Mouse (Mus musculus): ENCODE data around the gene Shc1.

Gene Shc1

DNA sequence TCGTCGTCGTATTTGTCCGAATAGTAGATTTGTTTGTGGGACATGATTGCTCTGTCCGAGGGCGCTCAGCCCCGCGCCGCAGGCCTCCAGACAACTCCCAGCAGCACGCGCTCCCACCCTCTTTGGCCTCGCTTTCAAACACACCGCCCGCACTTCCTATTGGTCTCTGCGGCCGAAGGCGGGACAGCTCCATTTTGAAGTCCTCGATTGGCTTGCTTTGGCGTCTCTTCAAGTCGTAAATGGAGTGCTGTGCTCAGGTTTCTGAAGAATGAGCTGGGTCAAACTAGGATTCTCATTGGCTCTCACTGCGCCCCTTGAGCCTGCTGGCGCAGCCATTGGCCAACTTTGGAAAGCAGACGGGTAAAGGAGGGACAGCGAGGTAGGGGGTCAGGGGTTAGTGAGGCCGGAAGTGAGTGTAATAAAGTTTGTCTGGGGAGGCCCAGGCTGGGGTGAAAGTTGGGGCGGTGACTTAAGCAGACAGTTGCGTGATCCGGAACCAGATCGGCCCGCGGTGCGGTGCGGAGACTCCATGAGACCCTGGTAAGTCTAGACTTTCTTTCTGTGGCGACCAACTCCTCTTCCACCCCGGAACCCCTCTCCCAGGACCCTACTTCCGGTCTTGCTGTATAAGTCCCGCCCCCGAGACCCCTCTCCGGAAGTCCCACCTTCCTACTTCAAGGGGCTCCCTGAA is at the start of gene Shc1, which contains the start of gene Cks1b:
Gene Shc1, plus strand, starts transcription at position 274 of the 691 bp plus-strand sequence.
Gene Cks1b, minus strand, starts transcription at position 214 of the 691 bp plus-strand sequence.
- DNase-seq (ENCODE audit: low spot score in 2 of 2): peak; percentile 90 to 97

DNA sequence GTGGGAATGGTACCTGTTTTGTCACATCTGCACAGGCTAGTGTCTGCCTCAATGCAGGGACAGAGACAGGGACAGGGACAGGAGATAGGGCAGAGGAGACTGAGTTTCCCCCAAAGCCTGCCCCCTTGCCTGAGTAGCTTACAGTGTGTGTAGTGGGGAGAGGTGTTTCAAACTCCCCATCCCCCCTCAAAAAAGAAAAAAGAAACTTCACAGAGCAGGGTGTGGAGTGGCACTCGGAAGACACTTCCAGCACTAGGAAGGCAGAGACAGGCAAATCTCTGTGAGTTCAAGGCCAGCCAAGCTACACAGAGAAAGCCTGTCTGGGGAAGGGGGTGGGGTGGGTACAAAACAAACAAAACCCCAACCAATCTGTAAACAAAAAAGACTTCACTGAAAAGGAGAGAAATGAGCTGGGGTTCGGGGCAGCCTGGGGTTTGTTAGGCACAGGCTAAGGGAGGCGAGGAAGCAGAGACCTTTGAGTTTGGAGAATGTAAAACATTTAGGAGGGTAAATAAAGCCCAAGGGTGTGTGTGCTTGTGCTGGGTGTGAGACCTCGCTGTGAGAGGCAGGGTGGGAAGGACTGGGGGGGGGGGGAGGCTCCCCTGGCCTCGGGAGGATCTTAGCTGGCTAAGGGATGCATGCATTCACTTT is 44.5 kb upstream of the Shc1 start:
- DNase-seq (ENCODE audit: low spot score in 2 of 2): no peak

DNA sequence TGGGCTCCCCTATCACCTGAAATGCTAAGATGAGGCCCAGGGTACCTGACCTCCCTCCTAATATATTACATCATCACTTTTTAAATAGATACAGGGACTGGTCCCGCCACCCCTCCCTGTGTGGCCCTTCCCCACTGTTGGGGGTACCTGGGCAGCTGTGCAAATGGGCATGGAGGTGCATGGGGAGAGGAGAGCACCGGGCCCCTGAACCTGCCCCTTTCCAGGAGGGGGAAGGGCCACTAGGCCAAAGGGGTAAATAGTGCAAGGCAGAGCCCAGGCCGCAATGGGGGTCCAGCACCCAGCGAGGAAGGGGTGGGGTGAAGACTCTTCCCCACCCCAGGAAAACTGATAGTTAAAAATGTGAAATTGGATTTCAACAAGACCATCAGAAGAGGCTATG is 40.4 kb upstream of the Shc1 start:
- DNase-seq (ENCODE audit: low spot score in 2 of 2): no peak

DNA sequence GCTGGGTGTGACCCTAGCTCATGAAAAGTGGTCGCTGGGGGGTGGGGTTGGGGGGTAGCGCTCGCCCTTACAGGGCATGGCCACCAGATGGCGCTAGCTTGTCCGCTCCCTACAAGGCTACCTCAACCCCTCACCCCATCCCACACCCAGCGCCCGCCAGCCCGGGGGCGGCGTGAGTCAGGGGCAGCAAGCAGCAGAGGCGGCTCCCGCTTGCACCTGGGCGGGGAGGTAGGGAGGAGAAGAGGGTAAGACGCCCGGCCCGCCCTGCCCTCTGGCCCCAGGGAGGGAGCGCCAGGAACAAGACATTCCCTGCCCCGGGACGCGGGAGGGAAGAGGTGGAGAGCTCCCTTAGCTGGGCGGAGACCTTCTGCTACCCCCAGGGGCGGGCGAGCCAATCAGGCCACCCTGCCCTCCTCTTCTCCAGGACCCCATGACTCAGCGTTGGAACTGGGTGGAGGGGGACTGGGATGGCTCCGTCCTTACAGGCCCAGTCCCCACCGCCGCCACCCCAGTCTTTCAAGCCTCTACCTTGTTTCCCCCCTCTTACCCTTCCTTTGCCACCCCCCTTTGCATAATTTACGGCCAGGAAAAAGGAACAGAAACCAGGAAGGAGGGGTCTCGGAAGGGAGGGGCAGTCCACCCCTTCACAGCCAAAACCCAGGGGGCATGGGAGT is 39.7 kb upstream of the Shc1 start:
- DNase-seq (ENCODE audit: low spot score in 2 of 2): peak; percentile 59 to 76

DNA sequence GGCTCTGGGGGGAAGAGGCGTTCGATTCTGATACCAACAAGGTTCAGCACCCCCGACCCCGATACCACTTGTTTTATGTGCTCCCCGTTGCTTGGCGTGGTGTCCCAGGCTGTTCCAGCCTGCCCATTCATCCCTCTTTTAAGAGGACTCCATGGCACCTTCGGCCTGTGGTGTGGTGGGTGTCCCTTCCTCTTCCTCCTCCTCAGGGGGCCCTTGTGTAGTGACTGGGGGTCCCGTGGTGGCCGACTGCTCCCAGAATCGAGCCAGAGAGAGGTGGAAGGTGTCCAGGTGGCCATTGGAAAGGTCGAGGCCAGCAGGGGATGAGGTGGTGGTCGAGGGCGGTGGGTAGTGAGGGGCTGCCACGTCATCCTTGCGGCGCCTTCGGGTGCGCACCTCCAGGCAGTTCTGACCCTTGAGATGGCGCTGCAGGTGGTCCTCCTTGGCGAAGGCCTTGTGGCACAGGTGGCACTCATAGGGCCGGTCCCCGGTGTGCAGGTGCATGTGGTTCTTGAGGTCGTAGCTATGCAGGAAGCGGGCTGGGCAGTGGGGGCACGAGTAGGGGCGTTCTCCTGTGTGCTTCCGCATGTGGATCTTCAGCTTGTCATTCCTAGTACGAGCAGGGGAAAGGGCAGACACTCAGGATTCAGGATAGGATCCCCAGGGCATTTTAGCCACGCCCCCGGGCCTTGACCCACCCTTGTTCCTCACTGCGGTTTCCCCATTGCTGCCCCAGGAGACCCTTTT is 38.7 kb upstream of the Shc1 start:
- DNase-seq (ENCODE audit: low spot score in 2 of 2): no peak

DNA sequence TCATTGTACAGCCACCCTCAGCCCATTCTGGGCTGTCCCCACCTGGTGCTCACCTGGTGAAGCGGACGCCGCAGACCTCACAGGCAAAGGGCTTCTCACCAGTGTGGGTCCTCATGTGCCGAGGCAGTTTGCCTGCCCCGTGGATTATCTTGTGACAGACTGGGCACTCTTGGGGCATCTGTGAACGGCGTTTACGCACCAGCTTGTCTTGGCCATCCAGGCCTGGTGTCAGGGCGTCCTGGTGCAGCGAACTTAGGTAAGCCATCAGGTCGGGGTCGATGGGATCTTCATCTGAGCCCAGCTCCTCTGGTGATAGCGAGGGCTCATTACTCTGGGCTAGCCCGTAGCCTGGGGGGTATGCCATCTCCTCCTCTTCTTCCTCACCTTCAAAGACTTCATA is 38.0 kb upstream of the Shc1 start:
- no peak for DNase-seq (ENCODE audit: low spot score in 2 of 2)

DNA sequence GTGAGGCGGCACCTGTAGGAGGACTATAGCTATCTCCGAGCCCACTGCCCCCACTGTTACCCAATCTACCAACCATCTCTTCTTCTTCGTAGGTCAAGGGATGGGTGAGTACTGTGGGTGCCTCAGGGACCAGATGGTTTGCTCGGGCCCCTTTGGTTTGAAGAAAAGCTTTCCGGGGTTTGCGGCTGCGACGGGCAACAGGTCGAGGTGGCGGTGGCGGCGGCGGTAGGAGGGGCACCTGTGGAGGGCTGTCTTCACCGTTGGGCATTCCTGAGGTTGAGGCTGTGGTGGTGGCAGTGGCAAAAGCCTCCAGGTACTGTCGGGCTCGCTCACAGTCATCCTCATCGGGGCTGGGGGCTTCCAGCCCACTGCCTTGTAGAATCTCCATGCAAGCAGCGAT is 37.5 kb upstream of the Shc1 start:
- DNase-seq (ENCODE audit: low spot score in 2 of 2): no peak

DNA sequence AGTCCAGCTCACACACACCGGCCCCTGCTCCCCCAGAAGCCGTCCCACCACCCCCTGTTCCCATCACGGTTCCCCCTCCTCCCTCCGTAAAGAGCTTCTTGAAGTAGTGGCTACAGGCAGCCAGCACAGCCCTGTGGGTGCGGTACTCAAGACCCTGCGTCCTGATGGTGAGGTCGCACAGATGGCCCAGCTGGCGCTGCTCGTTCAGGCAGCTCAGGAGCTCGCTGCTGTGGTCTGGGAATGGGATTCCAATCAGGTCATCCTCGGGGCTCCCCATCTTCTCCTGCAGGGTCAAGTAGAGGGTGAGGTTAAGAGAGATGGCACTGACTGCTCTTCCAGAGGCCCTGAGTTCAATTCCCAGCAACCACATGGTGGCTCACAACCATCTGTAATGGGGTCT is 37.0 kb upstream of the Shc1 start:
- no peak for DNase-seq (ENCODE audit: low spot score in 2 of 2)

DNA sequence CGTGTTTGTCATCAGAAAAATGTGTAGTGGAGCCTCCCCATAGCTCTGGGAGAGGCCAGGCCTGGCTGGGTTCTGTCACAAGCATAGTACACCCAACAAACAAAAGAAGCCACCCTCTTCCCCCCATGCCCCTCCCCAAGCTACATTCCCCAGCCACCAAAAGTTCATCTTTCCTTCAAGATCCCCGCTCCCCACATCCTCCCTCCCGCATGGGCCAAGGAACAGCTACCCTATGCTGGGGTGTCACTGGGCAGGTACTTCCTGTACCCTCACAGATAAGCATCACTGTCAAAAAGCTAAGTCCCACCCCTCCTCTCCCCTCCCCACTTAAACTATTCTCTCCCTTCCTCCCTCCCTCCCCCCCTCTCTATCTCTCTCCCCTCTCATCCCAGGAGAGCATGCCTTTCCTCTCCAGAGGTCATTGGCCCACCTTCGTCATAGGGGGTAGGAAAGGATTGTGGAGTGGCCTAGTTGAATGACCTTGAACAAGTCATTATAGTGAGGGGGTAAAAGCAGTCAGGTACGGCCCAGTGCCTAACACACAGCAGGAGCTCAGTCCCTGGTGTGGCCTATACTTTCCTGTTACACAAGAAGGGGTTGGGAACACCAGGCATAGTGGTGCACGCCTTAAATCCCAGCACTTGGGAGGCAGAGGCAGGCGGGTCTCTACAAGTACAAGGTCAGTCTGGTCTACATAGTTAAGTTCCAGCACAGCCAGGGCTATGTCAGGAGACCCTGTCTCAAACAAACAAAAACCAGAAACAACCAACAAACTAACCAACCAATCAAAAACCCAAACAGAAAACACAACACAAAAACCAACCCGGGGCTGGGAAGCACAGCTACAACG is 36.0 kb upstream of the Shc1 start:
- no peak for DNase-seq (ENCODE audit: low spot score in 2 of 2)

DNA sequence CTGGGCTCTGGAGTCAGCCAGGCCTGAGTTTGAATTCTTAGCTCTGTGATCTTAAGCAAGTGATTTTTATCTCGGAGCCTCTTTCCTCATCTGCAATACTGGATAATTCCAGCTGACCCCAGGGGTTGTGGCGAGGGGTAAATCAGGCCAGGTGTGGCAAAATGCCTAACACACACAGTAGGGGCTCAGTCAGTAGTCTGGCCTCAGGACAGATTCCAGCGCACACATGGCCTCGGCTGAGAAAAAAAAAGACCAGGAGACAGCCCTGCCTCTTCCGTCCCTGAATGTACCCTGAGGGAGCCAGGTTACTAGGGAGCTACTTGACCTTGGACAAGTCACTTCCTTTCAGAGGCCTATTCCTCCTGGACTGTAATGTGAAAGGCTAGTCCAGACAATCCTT is 35.3 kb upstream of the Shc1 start:
- no peak for DNase-seq (ENCODE audit: low spot score in 2 of 2)

DNA sequence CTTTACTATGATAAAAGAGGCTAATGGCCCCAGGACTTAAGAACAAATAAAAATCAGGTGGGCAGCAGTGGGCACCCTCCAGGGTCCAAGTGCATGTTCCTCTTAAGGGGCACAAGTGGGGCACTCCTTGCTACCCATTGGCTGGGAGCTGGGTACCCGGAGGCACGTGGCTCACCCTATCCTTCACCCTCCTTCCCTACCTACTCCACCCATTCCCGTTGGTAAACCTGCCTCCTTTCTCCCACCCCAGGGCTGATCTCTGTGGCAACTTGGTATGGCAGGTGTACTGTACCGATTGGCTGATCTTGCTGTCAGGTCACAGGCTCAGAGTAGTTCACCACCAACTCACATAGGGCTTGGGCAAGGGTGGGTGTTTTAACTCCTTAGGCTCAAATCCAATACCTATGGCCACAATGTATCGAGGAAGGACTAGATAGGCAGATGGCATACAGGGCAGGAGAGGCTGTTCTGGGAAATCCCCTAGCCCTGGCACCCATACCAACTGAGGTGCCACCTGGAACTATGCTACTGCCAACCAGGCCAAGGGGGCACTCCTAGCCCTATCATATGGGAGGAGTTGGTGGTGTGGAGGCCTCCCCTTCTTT is 34.5 kb upstream of the Shc1 start:
- DNase-seq (ENCODE audit: low spot score in 2 of 2): no peak

DNA sequence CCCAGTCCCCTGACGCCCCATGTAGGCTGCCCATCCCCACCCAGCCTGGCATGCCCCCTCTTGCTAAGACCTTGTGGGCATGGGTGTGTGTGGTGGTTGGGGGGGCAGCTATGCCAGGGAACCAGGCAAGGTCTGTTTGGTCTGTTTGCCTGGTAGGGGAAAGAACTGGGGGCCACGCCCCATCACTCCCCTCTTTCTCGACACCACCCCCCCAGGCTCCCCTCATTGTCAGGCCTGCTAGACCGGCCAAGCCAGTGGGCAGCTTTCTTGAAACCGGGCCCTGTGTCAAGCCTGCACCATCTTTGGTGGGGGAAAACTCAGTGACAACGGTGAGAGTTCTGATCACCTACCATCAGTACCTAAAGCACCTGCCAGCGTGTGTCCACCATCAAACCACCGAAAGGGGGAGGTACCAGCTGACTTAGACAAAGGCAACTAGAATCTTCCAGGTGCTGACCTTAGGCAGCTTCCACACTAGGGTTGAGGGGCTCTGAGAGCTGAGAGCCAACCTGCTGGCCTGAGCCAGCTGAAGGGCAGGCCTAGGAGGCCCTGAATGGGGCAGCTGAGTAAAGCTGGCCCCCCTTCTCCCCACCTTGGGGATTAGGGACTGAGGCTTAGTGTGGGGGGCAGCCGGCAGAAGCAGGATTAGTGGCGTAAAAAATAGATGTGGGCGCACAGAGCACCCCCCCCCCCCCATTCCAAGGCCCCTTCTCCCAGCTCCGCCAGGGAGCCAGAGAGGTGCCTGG is 33.7 kb upstream of the Shc1 start:
- DNase-seq (ENCODE audit: low spot score in 2 of 2): no peak

DNA sequence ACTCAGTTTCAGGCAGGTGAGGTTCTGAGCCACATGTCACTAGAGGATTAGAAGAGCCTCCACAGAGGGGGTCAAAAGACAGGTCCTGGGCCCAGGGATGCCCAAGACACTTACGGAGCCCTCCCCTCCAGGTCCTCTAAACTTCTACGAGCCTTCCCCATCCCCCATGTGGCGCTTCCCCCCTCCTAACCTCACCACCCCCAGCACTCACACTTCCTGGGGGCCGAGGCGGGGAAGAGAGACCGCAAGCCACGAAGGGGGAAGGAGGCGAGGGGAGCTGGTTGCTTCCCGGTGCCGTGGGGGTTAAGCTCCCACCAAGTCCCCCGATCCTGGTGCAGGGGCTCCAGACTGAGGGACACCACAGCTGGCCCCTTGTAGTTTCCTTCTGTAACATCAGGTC is 32.8 kb upstream of the Shc1 start:
- no peak for DNase-seq (ENCODE audit: low spot score in 2 of 2)

DNA sequence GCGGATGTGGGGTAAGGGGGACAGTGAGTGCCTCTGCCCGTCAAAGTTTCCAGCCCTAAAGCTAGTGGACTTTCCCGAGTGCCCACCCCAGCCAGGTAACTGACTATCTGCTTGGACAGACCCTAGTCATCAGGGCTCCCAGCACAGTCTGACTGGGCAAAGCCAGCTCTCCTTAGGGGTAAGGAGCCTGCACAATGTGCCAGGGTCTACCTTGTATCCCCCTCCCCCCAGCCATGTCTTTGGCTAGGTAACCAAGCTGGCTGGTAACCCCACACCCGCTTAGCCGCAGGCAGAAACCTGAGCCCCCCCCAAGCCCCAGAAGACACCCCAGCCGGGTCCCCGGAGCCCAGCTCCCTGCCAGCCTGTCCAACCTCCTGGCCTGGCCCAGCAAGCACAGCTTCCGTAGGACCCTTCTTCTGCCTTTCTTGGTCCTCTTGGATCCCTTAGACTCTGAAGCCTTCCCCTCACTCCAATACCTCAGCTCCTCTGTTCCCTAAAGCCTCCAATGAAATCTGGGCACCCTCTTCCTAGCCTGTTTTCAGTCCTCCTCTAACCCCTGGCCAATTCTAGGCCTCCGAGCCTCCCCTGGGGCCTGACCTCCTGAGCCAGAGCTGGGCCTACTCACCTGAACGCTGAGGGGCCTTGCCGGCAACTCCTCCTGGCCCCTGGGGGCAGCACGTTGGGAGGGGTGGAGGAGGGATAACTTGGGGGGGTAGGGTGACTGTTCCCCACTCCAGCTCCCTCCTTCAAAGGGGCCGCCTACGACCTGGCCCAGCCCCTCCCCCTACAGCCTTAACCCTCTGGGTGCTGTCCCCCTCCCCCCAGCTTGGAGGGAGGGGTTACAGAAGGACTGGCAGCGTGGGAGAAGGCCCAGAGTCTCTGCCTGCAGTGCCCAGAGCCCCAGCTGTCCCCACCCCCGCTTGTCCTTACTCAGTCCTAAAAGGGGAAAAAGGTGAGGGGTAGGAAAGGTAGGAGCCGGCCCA is 31.5 kb upstream of the Shc1 start:
- DNase-seq (ENCODE audit: low spot score in 2 of 2): no peak

DNA sequence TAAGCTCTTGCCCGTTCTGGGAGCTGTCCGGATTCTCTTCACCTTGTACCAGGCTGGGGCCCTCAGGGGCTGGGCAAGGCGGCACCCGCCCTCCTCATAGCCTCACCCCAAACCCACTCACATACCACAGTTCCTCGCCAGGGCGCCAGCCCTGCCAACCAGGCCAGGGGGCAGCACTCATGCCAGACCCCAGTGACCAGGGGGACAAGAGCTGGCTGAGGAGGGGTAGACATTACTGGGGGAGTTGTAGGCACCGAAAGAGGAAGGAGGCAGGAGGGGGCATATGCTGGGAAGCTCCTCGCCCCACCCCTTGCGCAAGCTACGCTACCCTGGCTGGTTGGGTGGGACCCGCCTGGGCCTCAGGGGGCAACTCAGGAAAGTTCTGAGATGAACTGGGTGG is 30.6 kb upstream of the Shc1 start:
- no peak for DNase-seq (ENCODE audit: low spot score in 2 of 2)

DNA sequence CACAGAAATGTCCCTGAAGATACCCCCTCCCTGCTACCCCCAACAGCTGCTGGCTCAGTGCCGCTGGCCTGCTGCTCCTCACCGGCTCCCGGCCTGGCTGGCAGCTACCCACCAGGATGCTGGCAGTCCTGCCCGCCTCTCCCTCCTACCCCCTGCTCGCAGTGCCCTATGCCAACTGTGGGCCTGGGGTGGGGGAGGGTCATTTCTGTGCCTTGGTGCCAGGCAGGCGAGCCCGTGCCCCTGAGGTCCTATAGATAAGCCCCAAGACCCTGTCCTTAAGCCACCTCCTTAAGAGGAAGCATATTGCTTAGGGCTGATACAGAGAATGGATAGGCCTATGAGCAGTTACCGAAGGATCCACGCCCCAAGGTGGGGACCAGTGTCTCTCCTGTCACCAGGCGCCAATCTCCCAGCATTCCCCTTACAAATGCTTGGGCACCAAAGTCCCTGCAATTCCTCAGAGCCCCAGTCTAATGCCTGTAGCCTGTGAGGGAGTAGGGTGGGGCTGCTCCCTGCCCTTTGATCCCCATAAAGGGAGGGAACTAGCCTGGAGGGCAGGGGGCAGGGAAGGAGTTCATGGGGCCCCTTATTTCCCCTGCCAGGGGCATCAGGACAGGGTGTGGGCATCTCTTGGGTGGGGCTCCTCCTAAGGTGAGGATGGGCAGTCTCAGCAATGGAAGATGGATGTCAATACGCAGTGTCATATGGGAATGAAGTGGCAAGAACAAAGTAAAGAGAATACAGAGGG is 29.9 kb upstream of the Shc1 start:
- no peak for DNase-seq (ENCODE audit: low spot score in 2 of 2)

DNA sequence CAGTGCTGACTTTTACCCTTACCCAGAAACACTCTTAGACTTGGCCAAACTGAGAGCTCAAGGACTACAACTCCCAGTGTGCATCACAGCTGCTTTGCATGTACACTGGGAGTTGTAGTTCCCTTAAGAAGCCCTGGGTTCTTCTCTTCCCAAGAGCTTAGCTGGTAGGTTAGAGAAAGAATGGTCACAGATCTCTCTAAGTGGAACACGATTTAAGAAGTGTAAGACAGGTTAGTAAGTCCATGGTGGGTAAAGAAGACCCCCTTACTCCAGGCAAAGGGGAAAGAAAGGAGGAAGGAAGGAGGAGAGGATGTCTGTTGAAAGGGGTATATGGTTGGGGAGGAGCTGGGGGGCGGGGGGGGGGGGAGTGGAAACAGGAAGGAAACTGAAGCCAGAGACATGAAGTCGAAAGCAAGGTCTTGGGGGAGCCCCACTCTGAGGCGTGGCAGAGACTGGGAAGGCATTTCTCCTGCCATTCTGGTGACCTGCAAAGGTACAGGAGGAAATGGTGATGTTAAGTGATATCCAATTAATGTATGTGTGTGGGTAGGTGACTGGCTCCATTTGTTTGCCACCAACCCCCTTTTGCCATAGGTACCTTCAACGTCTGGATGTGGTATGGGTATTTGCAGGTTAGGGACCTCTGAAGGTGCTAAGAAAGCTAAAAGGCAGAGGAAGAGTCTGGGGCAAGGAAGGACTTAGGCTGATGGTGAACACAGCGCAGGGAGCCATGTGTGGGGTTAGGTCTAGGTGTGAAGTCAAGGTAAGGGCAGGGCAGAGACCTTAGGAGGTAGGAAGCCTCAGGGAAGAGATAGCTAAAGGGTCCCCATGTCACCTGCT is 29.1 kb upstream of the Shc1 start:
- DNase-seq (ENCODE audit: low spot score in 2 of 2): peak in 1 of 2 experiments; percentile 51
